Mouse (Mus musculus): Measurements from ENCODE around the gene Rusc1. TPM values are rescaled to one million over a fixed set of nuclear protein-coding genes. Genes with fewer than 3 reads are reported as not detected.
A peak's percentile ranks its signal among the peaks of the same experiment; 100 is the strongest.

Rusc1 gene
- polyA plus RNA-seq, 1 experiment, result 25.0 TPM

- no peaks in the 10 kb centered on the region for H3K36me3 ChIP-seq (ENCODE audit: control insufficient read depth, insufficient read depth)
- H3ac ChIP-seq (ENCODE audit: control insufficient read depth, insufficient read length, low read depth), result no peak overlapping the region
- H3K79me3 ChIP-seq (ENCODE audit: low read depth), result no peaks in the 10 kb centered on the region
- H3K4me3 ChIP-seq (ENCODE audit: insufficient read depth, poor library complexity, severe bottlenecking), result no peak overlapping the region
- H3K79me2 ChIP-seq (ENCODE audit: control insufficient read depth, insufficient read depth), result no peaks in the 10 kb centered on the region
- TF ChIP-seq CEBPB (IDR thresholded peaks at IDR 0.05; ENCODE audit: low read depth), result no peak
- no peak for TF ChIP-seq FOSL1 (IDR thresholded peaks at IDR 0.05; ENCODE audit: insufficient read depth, low read length, poor library complexity, severe bottlenecking)
- TF ChIP-seq CTCF (IDR thresholded peaks at IDR 0.05; ENCODE audit: control insufficient read depth, insufficient read depth, insufficient read length), result no peak
- no peak for TF ChIP-seq MYOG (IDR thresholded peaks at IDR 0.05; ENCODE audit: control insufficient read depth, extremely low read depth, insufficient read length)
- no peak for TF ChIP-seq MYOD1 (IDR thresholded peaks at IDR 0.05; ENCODE audit: control insufficient read depth, insufficient read length, low read depth)
- TF ChIP-seq USF1 (IDR thresholded peaks at IDR 0.05; ENCODE audit: low read depth), result no peak
- TF ChIP-seq MAX (IDR thresholded peaks at IDR 0.05), result no peak
- H3K27me3 ChIP-seq (ENCODE audit: control insufficient read depth, insufficient read depth, insufficient read length), result peaks cover 21% of the 10 kb centered on the region
Observed at GRCm38 (mm10) chr3:89123313-89123712, 30.2 kb upstream of the Rusc1 start.

DNA sequence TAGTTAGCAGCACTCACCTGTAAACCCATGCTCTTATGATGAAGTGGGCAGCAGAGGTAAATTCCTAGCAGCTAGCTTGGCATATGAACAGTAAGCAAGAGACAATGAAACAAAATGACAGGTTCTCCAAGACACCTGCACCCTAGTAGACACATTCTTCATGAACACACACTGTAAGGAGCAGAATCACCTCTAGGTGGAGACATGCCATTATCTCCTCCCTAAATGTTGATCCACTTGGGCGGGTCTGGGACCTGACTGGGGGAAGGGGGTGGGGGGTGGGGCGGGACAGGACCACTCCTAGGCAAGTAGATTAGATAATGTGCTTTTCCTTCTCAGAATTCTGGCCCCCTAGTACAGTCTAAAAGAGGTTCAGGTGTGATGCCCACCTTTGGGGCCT is 22.4 kb upstream of the Rusc1 start:
- Histone ChIP-seq H3K79me3 (ENCODE audit: low read depth) (no peaks in the 10 kb centered on the region), H3ac (ENCODE audit: control insufficient read depth, insufficient read length, low read depth) (no peak overlapping the region), H3K79me2 (ENCODE audit: control insufficient read depth, insufficient read depth) (no peaks in the 10 kb centered on the region), H3K36me3 (ENCODE audit: control insufficient read depth, insufficient read depth) (no peaks in the 10 kb centered on the region), H3K4me3 (ENCODE audit: insufficient read depth, poor library complexity, severe bottlenecking) (no peak overlapping the region), H3K27me3 (ENCODE audit: control insufficient read depth, insufficient read depth, insufficient read length) (peaks cover 12% of the 10 kb centered on the region)
- TF ChIP-seq FOSL1 (IDR thresholded peaks at IDR 0.05; ENCODE audit: insufficient read depth, low read length, poor library complexity, severe bottlenecking) (no peak), CTCF (IDR thresholded peaks at IDR 0.05; ENCODE audit: control insufficient read depth, insufficient read depth, insufficient read length) (peak; percentile 31)

- no peaks in the 10 kb centered on the region for H3K79me2 ChIP-seq (ENCODE audit: control insufficient read depth, insufficient read depth)
- H3K36me3 ChIP-seq (ENCODE audit: control insufficient read depth, insufficient read depth), result no peaks in the 10 kb centered on the region
- H3K79me3 ChIP-seq (ENCODE audit: low read depth), result no peaks in the 10 kb centered on the region
- TF ChIP-seq MAX (IDR thresholded peaks at IDR 0.05), result no peak
- TF ChIP-seq MYOD1 (IDR thresholded peaks at IDR 0.05; ENCODE audit: control insufficient read depth, insufficient read length, low read depth), result no peak
- TF ChIP-seq MYOG (IDR thresholded peaks at IDR 0.05; ENCODE audit: control insufficient read depth, extremely low read depth, insufficient read length), result no peak
- no peak for TF ChIP-seq USF1 (IDR thresholded peaks at IDR 0.05; ENCODE audit: low read depth)
- no peak for TF ChIP-seq CTCF (IDR thresholded peaks at IDR 0.05; ENCODE audit: control insufficient read depth, insufficient read depth, insufficient read length)
- TF ChIP-seq CEBPB (IDR thresholded peaks at IDR 0.05; ENCODE audit: low read depth), result no peak
- H3ac ChIP-seq (ENCODE audit: control insufficient read depth, insufficient read length, low read depth), result no peak overlapping the region
- H3K4me3 ChIP-seq (ENCODE audit: insufficient read depth, poor library complexity, severe bottlenecking), result no peak overlapping the region
- H3K27me3 ChIP-seq (ENCODE audit: control insufficient read depth, insufficient read depth, insufficient read length), result peaks cover 6% of the 10 kb centered on the region
Observed at GRCm38 (mm10) chr3:89113058-89113457, 19.9 kb upstream of the Rusc1 start.

DNA sequence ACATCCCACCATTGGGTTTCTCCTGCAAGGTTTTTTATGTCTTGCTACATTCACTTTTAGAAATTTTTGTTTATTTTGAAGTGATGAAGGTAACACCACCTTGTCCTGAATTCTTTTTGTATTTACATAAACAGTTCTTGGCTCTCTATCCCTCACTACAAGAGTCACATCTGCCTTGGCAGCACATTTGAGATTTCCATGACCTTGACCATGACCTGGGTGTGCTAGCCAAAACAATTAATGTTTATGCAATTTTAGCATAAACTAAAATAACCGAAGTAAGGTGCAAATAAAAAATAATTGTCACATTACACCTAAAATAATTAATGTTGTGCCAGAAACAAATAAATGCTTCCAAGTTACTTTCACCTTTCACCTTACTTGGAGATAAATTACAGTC is 15.0 kb upstream of the Rusc1 start:
- no peaks in the 10 kb centered on the region for H3K79me3 ChIP-seq (ENCODE audit: low read depth)
- H3K36me3 ChIP-seq (ENCODE audit: control insufficient read depth, insufficient read depth), result no peaks in the 10 kb centered on the region
- no peaks in the 10 kb centered on the region for H3K79me2 ChIP-seq (ENCODE audit: control insufficient read depth, insufficient read depth)
- H3ac ChIP-seq (ENCODE audit: control insufficient read depth, insufficient read length, low read depth), result no peak overlapping the region
- TF ChIP-seq USF1 (IDR thresholded peaks at IDR 0.05; ENCODE audit: low read depth), result no peak
- TF ChIP-seq CTCF (IDR thresholded peaks at IDR 0.05; ENCODE audit: control insufficient read depth, insufficient read depth, insufficient read length), result no peak
- no peak for TF ChIP-seq MYOD1 (IDR thresholded peaks at IDR 0.05; ENCODE audit: control insufficient read depth, insufficient read length, low read depth)
- no peak for TF ChIP-seq CEBPB (IDR thresholded peaks at IDR 0.05; ENCODE audit: low read depth)
- no peak for TF ChIP-seq MYOG (IDR thresholded peaks at IDR 0.05; ENCODE audit: control insufficient read depth, extremely low read depth, insufficient read length)
- no peak for TF ChIP-seq MAX (IDR thresholded peaks at IDR 0.05)
- TF ChIP-seq FOSL1 (IDR thresholded peaks at IDR 0.05; ENCODE audit: insufficient read depth, low read length, poor library complexity, severe bottlenecking), result no peak
- H3K27me3 ChIP-seq (ENCODE audit: control insufficient read depth, insufficient read depth, insufficient read length), result no peaks in the 10 kb centered on the region
- no peak overlapping the region for H3K4me3 ChIP-seq (ENCODE audit: insufficient read depth, poor library complexity, severe bottlenecking)

GRCm38 (mm10) chr3:89107545-89107944 is 14.4 kb upstream of the Rusc1 start:
- TF ChIP-seq MYOG (IDR thresholded peaks at IDR 0.05; ENCODE audit: control insufficient read depth, extremely low read depth, insufficient read length) (no peak), CEBPB (IDR thresholded peaks at IDR 0.05; ENCODE audit: low read depth) (no peak), FOSL1 (IDR thresholded peaks at IDR 0.05; ENCODE audit: insufficient read depth, low read length, poor library complexity, severe bottlenecking) (no peak), CTCF (IDR thresholded peaks at IDR 0.05; ENCODE audit: control insufficient read depth, insufficient read depth, insufficient read length) (no peak)
- H3K79me3 ChIP-seq (ENCODE audit: low read depth), result no peaks in the 10 kb centered on the region
- H3ac ChIP-seq (ENCODE audit: control insufficient read depth, insufficient read length, low read depth), result no peak overlapping the region
- no peaks in the 10 kb centered on the region for H3K36me3 ChIP-seq (ENCODE audit: control insufficient read depth, insufficient read depth)
- no peak overlapping the region for H3K4me3 ChIP-seq (ENCODE audit: insufficient read depth, poor library complexity, severe bottlenecking)
- H3K79me2 ChIP-seq (ENCODE audit: control insufficient read depth, insufficient read depth), result no peaks in the 10 kb centered on the region
- no peaks in the 10 kb centered on the region for H3K27me3 ChIP-seq (ENCODE audit: control insufficient read depth, insufficient read depth, insufficient read length)

GRCm38 (mm10) chr3:89106881-89107280 is 13.8 kb upstream of the Rusc1 start:
- Histone ChIP-seq H3K79me2 (ENCODE audit: control insufficient read depth, insufficient read depth) (no peaks in the 10 kb centered on the region), H3K36me3 (ENCODE audit: control insufficient read depth, insufficient read depth) (no peaks in the 10 kb centered on the region), H3K27me3 (ENCODE audit: control insufficient read depth, insufficient read depth, insufficient read length) (no peaks in the 10 kb centered on the region), H3K4me3 (ENCODE audit: insufficient read depth, poor library complexity, severe bottlenecking) (no peak overlapping the region), H3K79me3 (ENCODE audit: low read depth) (no peaks in the 10 kb centered on the region), H3ac (ENCODE audit: control insufficient read depth, insufficient read length, low read depth) (no peak overlapping the region)
- TF ChIP-seq MYOD1 (IDR thresholded peaks at IDR 0.05; ENCODE audit: control insufficient read depth, insufficient read length, low read depth) (no peak), MAX (IDR thresholded peaks at IDR 0.05) (no peak), USF1 (IDR thresholded peaks at IDR 0.05; ENCODE audit: low read depth) (no peak), CEBPB (IDR thresholded peaks at IDR 0.05; ENCODE audit: low read depth) (no peak), CTCF (IDR thresholded peaks at IDR 0.05; ENCODE audit: control insufficient read depth, insufficient read depth, insufficient read length) (no peak), MYOG (IDR thresholded peaks at IDR 0.05; ENCODE audit: control insufficient read depth, extremely low read depth, insufficient read length) (no peak), FOSL1 (IDR thresholded peaks at IDR 0.05; ENCODE audit: insufficient read depth, low read length, poor library complexity, severe bottlenecking) (no peak)
